Mouse (Mus musculus) skeletal muscle tissue, adult 2 months (tissue): Measurements from ENCODE around the gene Tcl1b5.
A peak's percentile ranks its signal among the peaks of the same experiment; 100 is the strongest.
"Not testable (repeated sequence)": the region's sequence is repeated elsewhere in the genome, so short reads cannot be mapped to it uniquely, and the experiment has no call there.

Experiments
- DNase-seq: peaks from one replicate; pipeline ENCODE4 v3.0.0-alpha.2; 2012; ENCODE audit warnings: low read depth, low spot score

The Tcl1b5 gene

DNA sequence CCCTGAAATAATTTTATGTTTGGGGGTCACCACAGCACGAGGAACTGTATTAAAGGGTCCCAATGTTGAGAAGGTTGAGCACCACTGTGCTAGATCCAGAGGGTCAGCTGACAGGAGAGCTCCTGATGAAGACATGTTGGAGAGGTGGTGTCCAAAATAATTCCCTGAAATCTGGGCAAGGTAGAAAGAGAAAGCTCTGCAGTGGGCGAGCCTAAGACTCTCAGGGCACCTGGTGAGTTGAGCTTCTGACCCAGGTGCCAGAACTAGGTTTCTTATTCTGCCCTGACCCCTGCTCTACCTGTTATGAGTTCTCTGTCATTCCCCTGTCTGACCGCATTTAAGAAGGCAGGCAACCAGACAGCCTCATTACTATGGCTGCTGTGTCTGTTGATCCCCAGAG, at the start of gene Tcl1b5:
Gene Tcl1b5, plus strand, starts transcription at position 301 of the 400 bp plus-strand sequence.
- DNase-seq, result not testable (repeated sequence)

DNA sequence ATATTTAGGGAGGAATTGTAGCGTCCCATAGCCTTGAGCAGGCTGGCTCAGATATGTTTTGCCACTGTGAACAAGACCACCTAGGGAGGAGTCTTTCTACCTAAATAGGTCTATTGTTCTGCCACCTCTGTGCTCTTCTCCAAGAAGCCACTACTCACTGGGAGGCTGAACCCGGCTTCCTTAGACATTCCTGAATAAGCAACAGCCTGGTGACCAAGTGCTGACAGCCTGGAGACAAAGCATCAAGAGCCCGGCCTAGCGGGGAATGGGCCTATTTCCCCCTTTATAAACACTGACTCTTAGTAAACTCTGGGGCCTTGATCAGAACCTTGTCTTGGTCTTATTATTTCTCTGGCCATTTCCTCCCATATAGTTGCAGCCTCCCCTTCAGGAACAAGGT, 49.6 kb upstream of the Tcl1b5 start:
- no peak for DNase-seq

DNA sequence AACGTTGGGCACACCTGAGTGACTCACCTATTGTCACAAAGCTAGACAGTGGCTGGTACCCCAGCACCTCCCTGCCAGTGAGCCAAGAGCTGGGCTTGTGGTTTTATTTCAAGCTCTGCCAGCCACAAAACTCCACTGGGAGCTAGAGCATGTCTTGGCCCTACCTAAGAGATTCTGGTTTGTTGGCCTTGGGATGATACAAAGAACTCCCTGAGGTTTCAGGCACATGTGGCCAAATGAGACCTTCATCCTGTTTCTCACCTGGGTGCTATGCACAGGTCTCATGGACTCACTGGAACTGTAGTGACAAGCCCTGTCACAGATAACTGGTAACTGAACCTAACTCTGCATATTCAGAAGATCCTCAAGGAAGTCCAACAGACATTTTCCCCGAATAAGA, 48.5 kb upstream of the Tcl1b5 start:
- DNase-seq, result no peak

DNA sequence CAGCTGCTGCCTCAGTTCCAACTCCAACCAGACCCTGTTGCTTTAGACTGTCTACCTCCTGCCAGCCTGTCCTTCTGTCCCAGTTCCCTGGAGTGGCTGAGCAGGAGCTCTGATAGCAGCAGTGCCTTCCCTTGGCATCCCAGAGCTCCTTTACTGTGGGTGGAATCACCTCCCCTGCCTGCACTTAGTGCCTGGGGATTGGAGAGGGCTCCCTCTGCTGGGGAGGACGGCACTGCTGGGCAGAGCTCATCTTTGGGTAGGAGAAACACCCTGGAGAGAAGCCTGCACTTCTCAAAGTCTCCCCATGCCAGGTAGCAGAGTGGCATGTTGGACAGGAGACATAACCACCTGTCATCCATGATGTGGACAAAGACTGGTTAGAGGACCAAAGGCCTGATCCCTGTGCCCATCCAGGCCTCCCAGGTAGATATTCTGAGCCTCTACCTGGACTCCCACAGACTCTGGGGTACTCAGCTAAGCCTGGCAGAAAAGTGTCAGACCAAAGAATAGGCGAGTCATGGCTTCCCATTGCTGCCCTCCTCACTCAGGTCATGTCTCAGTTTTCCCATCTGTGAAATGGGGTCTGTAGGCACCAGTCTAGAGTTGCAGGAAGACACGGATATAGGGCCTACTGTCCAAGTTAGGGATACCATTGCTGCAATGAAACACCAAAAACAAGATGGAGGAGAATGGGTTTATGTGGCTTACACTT, 46.5 kb upstream of the Tcl1b5 start:
- DNase-seq, result not testable (repeated sequence)

DNA sequence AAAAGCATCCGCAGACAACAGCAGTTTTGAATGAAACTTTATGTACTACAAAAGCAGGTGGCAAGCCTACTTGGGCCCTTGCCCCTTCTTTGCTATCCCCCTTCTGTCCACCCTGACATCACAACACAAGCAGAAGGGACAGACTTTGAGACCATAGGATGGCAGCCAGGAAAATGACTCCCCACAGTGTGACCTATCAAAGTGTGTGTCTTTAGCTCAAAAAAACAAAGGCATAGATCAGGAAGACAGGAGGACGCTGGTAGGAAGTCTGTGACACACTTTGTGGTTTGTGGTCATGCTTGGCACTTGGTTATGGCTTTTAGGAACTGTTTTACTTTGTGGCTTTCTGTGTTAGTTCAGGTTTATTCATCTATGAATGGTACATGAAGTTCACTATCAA, 42.0 kb upstream of the Tcl1b5 start:
- not testable (repeated sequence) for DNase-seq

DNA sequence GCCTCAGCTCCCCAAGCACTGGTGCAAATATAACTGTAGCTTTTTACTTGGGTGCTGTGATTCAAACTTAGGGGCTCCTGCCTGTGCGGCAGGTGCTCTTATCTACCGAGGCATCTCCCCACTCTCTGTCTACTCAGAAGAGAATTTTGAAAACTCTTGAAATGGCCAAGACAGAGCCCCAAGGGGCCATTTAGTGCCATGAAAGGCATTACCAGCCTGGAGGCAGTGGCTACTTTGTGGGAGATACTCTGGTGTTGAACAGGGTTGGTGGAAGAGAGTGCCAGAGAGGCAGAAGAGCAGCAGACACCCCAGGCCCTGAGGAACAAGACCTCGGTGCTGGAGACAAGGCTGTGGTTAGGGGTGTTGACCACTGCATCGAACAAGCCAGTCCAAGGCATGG, 41.3 kb upstream of the Tcl1b5 start:
- not testable (repeated sequence) for DNase-seq

DNA sequence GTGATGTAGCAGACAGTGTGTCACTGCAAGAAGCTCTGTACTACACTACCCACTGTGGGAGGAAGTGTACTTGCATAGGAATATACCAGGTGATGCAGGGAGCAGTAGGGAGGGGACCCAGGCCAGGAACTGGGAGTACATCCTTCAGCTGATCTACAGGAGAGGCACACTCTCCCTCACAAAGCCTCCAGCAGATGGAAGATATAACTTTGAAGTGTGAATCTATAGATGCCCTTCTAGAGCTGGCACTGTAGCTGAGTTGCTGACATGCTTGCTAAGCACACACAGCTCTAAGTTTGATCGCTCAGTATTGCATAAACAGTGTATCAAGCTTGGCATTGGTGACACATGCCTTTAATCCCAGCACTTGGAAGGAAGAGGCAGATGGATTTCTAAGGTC, 38.4 kb upstream of the Tcl1b5 start:
- not testable (repeated sequence) for DNase-seq

DNA sequence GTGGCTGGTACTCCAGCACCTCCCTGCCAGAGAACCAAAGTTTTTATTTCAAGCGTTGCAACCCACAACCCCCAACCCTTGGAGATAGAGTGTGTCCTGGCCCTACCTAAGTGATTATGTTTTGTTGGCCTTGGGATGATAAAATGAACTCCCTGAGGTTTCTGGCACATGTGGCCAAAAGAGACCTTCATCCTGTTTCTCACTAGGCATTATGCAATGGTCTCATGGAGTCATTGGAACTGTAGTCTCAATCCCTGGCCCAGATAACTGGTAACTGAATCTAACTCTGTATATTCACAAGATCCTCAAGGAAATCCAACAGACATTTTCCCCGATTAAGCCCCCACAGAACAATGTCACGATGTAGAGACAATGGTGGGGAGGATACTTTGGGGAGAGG, 33.0 kb upstream of the Tcl1b5 start:
- no peak for DNase-seq

DNA sequence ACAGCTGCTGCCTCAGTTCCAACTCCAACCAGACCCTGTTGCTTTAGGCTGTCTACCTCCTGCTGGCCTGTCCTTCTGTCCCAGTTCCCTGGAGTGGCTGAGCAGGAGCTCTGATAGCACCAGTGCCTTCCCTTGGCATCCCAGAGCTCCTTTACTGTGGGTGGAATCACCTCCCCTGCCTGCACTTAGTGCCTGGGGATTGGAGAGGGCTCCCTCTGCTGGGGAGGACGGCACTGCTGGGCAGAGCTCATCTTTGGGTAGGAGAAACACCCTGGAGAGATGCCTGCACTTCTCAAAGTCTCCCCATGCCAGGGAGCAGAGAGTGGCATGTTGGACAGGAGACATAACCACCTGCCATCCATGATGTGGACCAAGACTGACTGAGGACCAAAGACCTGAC, 31.2 kb upstream of the Tcl1b5 start:
- not testable (repeated sequence) for DNase-seq

DNA sequence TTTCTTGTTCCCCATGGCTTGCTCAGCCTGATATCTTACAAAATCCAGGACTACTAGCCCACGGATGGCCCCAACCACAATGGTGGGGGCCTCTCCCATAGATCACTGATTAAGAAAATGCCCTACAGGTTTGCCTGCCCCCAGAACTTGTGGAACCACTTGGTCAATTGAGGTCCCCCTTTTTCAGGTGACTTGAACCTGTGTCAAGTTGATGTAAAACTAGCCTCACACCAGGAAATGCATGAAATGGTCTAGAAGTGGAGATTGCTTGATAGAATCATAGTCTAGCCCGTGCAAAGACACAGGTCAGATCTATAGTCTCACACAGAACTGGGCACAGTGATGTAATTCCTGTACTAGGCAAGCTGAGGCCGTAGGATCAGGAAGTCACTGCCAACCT, 30.4 kb upstream of the Tcl1b5 start, which contains the start of gene Tcl1b2:
Gene Tcl1b2, plus strand, starts transcription at position 301 of the 400 bp plus-strand sequence.
- no peak for DNase-seq

DNA sequence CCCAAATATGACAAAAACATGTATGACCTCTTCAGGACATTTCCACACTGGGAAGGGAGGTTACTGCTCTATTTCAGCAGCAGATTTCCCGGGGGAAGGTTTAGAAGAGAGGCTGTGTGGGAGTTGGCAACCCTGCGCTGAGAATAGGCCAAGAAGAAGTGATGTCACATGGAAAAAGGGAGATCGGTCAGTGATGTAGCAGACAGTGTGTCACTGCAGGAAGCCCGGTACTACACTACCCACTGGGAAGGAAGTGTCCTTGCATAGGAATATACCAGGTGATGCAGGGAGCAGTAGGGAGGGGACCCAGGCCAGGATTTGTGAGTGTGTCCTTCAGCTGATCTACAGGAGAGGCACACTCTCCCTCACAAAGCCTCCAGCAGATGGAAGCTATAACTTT, 20.9 kb upstream of the Tcl1b5 start:
- DNase-seq, result peak; percentile 20

DNA sequence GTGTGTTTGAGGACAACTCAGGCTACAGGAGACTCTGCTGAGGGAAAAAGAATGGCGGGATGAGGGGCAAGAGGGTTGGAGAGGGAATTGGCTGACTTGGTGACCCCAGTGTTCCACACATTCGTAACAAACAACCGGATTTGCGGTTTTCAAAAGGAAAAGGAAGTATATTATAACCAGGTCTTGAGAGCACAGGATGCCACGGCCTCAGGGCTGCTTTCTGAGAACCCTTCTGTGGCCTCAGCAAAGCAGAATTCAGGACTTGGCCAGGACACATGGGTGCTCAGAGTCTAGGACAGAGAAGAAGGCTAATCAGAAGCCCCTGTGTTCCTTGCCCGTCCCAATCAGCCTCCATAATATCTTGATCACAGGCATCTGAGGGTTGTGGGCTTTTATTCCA, 17.3 kb upstream of the Tcl1b5 start:
- DNase-seq, result no peak

DNA sequence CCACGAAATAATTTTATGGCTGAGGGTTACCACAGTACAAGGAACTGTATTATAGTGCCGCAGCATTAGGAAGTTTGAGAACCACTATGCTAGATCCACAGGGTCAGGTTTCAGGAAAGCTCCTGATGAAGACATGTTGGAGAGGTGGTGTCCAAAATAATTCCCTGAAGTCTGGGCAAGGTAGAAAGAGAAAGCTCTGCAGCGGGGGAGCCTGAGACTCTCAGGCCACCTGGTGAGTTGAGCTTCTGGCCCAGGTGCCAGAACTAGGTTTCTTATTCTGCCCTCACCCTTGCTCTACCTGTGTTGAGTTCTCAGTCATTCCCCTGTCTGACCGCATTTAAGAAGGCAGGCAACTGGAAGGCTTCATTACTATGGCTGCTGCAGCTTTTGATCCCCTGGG, 16.8 kb upstream of the Tcl1b5 start, which contains the start of gene Tcl1b1:
Gene Tcl1b1, plus strand, starts transcription at position 301 of the 400 bp plus-strand sequence.
- DNase-seq, result no peak

DNA sequence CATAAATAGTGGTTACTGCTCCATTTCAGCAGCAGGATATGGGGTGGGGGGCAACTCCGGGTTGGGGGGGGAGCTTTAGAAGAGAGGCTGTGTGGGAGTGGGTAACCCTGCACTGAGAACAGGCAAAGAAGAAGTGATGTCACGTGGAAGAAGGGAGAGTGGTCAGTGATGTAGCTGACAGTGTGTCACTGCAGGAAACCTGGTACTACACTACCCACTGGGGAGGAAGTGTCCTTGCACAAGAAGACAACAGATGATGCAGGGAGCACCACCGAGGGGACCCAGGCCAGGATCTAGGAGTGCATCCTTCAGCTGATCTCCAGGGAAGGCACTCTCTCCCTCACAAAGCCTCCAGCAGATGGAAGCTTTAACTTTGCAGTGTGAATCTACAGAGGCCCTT, 9.4 kb upstream of the Tcl1b5 start:
- DNase-seq, result no peak

DNA sequence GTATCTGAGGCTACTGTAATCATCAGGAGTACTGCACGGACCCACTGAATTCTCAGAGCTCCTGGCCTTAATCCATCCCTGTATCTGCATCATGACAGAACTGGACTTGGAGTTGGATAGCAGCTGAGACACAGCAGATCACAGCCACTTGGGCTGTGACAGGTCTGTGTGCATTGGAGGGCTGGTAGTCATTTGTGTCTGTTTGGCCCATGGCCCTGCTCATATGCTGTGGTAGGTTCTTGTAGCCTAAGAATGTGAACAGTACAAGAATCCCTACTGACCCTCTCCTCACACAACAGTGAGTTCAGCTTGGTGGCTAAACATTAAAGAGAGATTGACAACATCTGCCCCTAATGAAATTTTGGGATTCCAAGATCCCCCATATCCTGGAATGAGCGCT, 2.8 kb upstream of the Tcl1b5 start:
- DNase-seq, result no peak

DNA sequence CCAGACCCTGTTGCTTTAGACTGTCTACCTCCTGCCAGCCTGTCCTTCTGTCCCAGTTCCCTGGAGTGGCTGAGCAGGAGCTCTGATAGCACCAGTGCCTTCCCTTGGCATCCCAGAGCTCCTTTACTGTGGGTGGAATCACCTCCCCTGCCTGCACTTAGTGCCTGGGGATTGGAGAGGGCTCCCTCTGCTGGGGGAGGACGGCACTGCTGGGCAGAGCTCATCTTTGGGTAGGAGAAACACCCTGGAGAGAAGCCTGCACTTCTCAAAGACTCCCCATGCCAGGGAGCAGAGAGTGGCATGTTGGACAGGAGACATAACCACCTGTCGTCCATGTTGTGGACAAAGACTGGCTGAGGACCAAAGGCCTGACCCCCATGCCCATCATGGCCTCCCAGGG, 1.8 kb upstream of the Tcl1b5 start:
- DNase-seq, result not testable (repeated sequence)

DNA sequence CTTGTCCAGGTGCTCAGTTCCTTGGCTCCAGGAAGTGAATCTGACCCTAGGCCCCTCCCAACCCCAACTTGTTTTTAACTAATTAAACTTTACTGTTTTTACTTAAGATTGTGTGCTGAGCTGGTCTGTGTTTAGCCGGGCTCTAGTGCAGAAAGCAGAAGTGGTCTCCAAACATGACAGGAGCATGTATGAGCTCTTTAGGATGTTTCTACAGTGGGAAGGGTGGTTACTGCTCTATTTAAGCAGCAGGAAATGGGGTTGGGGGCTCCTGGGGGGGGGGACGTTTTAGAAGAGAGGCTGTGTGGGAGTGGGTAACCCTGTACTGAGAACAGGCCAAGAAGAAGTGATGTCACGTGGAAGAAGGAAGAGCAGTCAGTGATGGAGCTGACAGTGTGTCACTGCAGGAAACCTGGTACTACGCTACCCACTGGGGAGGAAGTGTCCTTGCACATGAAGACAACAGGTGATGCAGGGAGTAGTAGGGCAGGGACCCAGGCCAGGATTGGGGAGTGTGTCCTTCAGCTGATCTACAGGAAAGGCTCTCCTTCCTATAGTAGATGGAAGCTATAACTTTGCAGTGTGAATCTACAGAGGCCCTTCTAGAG, 5.0 kb downstream of the Tcl1b5 start:
- DNase-seq, result not testable (repeated sequence)

DNA sequence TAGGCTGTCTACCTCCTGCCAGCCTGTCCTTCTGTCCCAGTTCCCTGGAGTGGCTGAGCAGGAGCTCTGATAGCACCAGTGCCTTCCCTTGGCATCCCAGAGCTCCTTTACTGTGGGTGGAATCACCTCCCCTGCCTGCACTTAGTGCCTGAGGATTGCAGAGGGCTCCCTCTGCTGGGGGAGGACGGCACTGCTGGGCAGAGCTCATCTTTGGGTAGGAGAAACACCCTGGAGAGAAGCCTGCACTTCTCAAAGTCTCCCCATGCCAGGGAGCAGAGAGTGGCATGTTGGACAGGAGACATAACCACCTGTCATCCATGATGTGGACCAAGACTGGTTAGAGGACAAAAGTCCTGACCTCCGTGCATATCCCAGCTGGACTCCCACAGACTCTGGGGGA, 12.8 kb downstream of the Tcl1b5 start:
- DNase-seq, result not testable (repeated sequence)

DNA sequence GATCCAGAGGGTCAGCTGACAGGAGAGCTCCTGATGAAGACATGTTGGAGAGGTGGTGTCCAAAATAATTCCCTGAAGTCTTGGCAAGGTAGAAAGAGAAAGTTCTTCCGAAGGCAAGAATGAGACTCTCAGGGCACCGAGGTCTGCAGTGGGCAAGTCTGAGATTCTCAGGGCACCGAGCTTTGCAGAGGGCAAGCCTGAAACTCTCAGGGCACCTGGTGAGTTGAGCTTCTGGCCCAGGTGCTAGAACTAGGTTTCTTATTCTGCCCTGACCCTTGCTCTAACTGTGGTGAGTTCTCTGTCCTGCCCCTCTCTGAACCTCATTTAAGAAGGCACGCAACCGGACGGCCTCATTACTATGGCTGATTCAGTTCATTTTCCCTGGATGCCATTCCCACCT, 14.6 kb downstream of the Tcl1b5 start, which contains the start of gene Tcl1b3:
Gene Tcl1b3, plus strand, starts transcription at position 301 of the 400 bp plus-strand sequence.
- DNase-seq, result not testable (repeated sequence)

DNA sequence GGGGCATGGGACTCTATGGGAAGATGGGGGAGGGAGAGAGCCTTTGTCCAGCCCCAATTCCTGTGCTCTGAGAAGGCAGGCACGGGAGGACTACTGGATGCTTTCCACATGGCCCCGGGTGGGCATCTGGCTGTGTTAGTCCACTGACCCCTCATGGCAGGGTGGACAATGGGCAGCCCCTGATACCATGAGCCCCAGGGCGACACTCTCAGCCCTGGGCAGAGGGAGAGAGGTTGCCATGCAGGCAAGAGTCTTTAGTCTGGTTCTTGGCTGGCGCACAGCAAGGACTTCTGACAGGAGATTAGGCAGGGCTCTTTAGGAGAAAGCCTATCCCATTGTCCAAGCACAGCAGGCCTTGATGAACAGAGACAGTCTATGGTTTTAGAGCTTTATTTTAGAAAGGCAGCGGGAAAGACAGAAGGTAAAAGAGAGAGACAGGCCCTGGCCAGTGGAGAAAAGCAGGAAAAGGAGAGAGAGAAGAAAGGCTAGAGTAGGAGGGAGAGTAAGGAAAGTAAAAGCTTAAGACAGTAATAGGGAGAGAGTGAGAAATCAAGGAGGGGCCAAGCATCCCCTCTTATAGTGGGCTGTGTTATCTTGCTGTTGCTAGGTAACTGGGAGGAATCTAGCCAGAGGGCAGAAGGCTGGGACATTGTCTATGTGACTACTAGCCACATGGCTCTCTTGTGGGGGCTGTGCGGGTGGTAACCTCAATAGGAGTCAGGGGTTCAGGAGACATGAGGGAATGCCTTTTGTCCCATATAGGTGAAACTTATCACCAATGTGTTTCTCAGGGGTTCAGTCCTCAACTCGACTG, 23.7 kb downstream of the Tcl1b5 start:
- DNase-seq, result not testable (repeated sequence)

DNA sequence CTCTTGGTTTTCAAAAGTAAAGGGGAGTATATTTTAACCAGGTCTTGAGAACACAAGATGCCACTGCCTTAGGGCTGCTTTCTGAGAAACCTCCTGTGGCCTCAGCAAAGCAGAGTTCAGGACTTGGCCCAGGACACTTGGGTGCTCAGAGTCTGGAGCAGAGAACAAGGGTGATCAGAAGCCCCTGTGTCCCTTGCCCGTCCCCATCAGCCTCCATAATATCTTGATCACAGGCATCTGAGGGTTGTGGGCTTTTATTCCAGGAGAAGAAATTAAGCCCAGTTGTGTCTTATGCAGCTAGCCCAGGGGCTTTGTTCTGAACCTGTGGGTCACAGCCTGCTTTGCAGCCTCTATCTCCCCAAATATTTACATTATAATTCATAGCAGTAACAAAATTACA, 25.5 kb downstream of the Tcl1b5 start, which contains the start of gene Tcl1b4:
Gene Tcl1b4, plus strand, starts transcription at position 301 of the 400 bp plus-strand sequence.
- DNase-seq, result not testable (repeated sequence)

DNA sequence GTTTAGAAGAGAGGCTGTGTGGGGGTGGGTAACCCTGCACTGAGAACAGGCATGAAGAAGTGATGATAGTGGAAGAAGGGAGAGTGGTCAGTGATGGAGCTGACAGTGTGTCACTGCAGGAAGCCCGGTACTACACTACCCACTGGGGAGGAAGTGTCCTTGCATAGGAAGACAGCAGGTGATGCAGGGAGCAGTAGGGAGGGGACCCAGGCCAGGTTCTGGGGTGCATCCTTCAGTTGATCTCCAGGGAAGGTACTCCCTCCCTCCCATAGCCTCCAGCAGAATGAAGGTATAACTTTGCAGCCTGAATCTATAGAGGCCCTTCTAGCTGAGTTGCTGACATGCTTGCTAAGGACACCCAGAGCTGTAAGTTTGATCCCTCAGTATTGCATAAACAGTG, 30.9 kb downstream of the Tcl1b5 start:
- DNase-seq, result no peak
